Mouse (Mus musculus): Measurements from ENCODE around the gene Smim20. TPM values are rescaled to one million over a fixed set of nuclear protein-coding genes. Genes with fewer than 3 reads are reported as not detected.

The Smim20 gene
- polyA plus RNA-seq, 2 experiments: 17.3 to 35.2 TPM

DNA sequence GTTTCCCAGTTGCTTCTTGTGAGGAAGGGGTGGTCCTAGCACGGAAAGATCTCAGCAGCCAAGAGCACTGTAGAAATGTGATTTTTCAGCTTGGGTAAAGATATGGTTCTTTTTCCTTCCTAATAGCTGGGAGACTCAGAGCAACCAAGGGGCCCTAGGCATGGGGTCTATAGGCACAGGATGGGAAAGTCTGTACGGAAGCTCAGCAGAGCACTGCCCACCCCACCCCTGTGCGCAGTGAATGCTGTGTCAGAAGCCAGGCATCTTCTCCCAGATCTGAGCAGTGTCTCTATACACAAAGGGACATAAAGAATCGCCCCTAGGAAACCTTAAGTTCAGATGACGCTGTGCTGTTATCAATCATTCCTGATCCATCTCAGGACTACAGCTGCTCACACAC is 59.6 kb downstream of the Smim20 start:
- ATAC-seq (ENCODE audit: insufficient read depth): no peak
- TF ChIP-seq CTCF (IDR thresholded peaks at IDR 0.05; ENCODE audit: low read depth) (no peak), EP300 (IDR thresholded peaks at IDR 0.05; ENCODE audit: low read depth) (no peak)
- no peaks in the 10 kb centered on the region for H3K27me3 ChIP-seq (ENCODE audit: control insufficient read depth, insufficient read depth, low read length)
- no peak for DNase-seq (ENCODE audit: low read depth in 3 of 3, low spot score in 3 of 3)
- no peak overlapping the region for H3K4me2 ChIP-seq (ENCODE audit: low read depth)
- H3K4me1 ChIP-seq (replicated peaks; ENCODE audit: control insufficient read depth in 2 of 2, insufficient read depth in 2 of 2, low read length in 1 of 2): no peaks in the 10 kb centered on the region
- H3K36me3 ChIP-seq (replicated peaks; ENCODE audit: control insufficient read depth, insufficient read depth, low read depth): no peaks in the 10 kb centered on the region
- 58% methylated on average over 5 of the region's 5 CpGs for WGBS (ENCODE audit: insufficient replicate concordance)
- H3K4me3 ChIP-seq (ENCODE audit: insufficient read depth in 1 of 2, low read depth in 2 of 2, low read length in 2 of 2): no peak overlapping the region
- H3K9me3 ChIP-seq (ENCODE audit: control insufficient read depth, low read length): no peaks in the 10 kb centered on the region
- H3K9ac ChIP-seq (replicated peaks): no peak overlapping the region
- H3K27ac ChIP-seq: no peak overlapping the region

Other genes with a start within 250 kb of the Smim20 start
- gene Slc34a2, start 229.0 kb upstream of the Smim20 start, polyA plus RNA-seq (2012; rRNA removed): 0.01 and 0.02 TPM in 2 replicates
- not detected in 2 replicates for gene Slc34a2, start 229.0 kb upstream of the Smim20 start, polyA plus RNA-seq (2014; fragmentation: Nextera tagmentation; extraction: Ambion mirVana)
- gene Sel1l3, start 53.2 kb upstream of the Smim20 start, polyA plus RNA-seq (2012; rRNA removed): 0.03 and 0.05 TPM in 2 replicates
- 0.10 TPM in 1 of 2 replicates, not detected in the other for gene Sel1l3, start 53.2 kb upstream of the Smim20 start, polyA plus RNA-seq (2014; fragmentation: Nextera tagmentation; extraction: Ambion mirVana)
- 5.2 and 6.5 TPM in 2 replicates for gene Rbpj, start 199.1 kb downstream of the Smim20 start, polyA plus RNA-seq (2012; rRNA removed)
- gene Rbpj, start 199.1 kb downstream of the Smim20 start, polyA plus RNA-seq (2014; fragmentation: Nextera tagmentation; extraction: Ambion mirVana): 7.0 and 9.0 TPM in 2 replicates